Mouse (Mus musculus): Measurements from ENCODE around the gene Wt1.

GRCm38 (mm10) chr2:105089083-105089482 is 37.2 kb upstream of the Wt1 start:
- no peak for TF ChIP-seq CTCF (IDR thresholded peaks at IDR 0.05; ENCODE audit: borderline replicate concordance, insufficient read depth, low read length)
- TF ChIP-seq POLR2A (IDR thresholded peaks at IDR 0.05; ENCODE audit: low read depth, low read length): no peak
